Mouse (Mus musculus) midbrain, embryonic 14.5 days (tissue): ENCODE measurements around the gene Pah. TPM values are rescaled to one million over a fixed set of nuclear protein-coding genes. Genes with fewer than 3 reads are reported as not detected.

ENCODE experiments used
- ATAC-seq: fragments of 200-750 bp; cut with Nextera tagmentation; 2 replicates; pipeline ENCODE4 v1.8.0; 2017; ENCODE audit warnings: moderate number of reproducible peaks, moderate library complexity; ENCODE audit not compliant: low FRiP score, low TSS enrichment
- DNase-seq: peaks from one replicate; pipeline ENCODE4 v3.0.0-alpha.2; 2015
- H3K27ac ChIP-seq: fragments of 300-500 bp; sonication (generic); replicated peaks from 2 replicates; pipeline ENCODE4 v1.5.1; 2014; ENCODE audit warnings: mild to moderate bottlenecking, low read depth, low read length, moderate library complexity
- H3K27me3 ChIP-seq: fragments of 300-500 bp; sonication (generic); 2 replicates; pipeline ENCODE4 v1.6.1; 2014; ENCODE audit warnings: low read length, control low read depth, mixed read lengths; ENCODE audit not compliant: control insufficient read depth, insufficient read depth
- H3K36me3 ChIP-seq: fragments of 300-500 bp; sonication (generic); 2 replicates; pipeline ENCODE4 v1.6.1; 2014; ENCODE audit warnings: low read length, control low read depth; ENCODE audit not compliant: control insufficient read depth, insufficient read depth
- H3K4me1 ChIP-seq: fragments of 300-500 bp; sonication (generic); 2 replicates; pipeline ENCODE4 v1.6.1; 2014; ENCODE audit warnings: mild to moderate bottlenecking, antibody characterized with exemption, low read length, control low read depth; ENCODE audit not compliant: control insufficient read depth, insufficient read depth
- H3K4me2 ChIP-seq: fragments of 300-500 bp; sonication (generic); 2 replicates; pipeline ENCODE4 v1.6.1; 2014; ENCODE audit warnings: mild to moderate bottlenecking, low read length, moderate library complexity
- H3K4me3 ChIP-seq: fragments of 300-500 bp; sonication (generic); replicated peaks from 2 replicates; pipeline ENCODE4 v1.5.1; 2014; ENCODE audit warnings: low read depth, low read length
- H3K9ac ChIP-seq: fragments of 300-500 bp; sonication (generic); replicated peaks from 2 replicates; pipeline ENCODE4 v1.6.1; 2014; ENCODE audit warnings: mild to moderate bottlenecking, low read length, moderate library complexity
- H3K9me3 ChIP-seq: fragments of 300-500 bp; sonication (generic); 2 replicates; pipeline ENCODE4 v1.6.1; 2016; ENCODE audit warnings: low read length, control low read depth, mixed read lengths; ENCODE audit not compliant: control insufficient read depth
- WGBS: fragments of 180-500 bp; shearing (Covaris S2); extraction: QIAGEN DNeasy Blood & Tissue Kit; methylation state at CpG from one replicate; pipeline ENCODE4 v1.1.7; 2014; 5-methylcytosine and 5-hydroxymethylcytosine counted together
- polyA plus RNA-seq: library from polyadenylated mRNA; unstranded; fragments of >200 nt; fragmentation: Nextera tagmentation; extraction: Ambion mirVana; gene quantifications from 2 replicates; pipeline ENCODE4 v1.2.1, GENCODE M21; 2014

Pah gene
- polyA plus RNA-seq, 1 experiment from 2014 or later, result not detected

- WGBS, result 86% methylated on average over 4 of the region's 4 CpGs
- Histone ChIP-seq H3K4me2 (no peak overlapping the region), H3K36me3 (no peaks in the 10 kb centered on the region), H3K27me3 (no peaks in the 10 kb centered on the region), H3K4me1 (no peaks in the 10 kb centered on the region), H3K9ac (no peak overlapping the region), H3K9me3 (no peaks in the 10 kb centered on the region), H3K4me3 (no peak overlapping the region), H3K27ac (no peak overlapping the region)
- ATAC-seq (no peak), DNase-seq (no peak)
These were observed 50.9 kb downstream of the Pah start for GRCm38 (mm10) chr10:87572500-87572899.

GRCm38 (mm10) chr10:87586696-87587095 lies 65.1 kb downstream of the Pah start:
- Histone ChIP-seq H3K27ac (no peak overlapping the region), H3K27me3 (no peaks in the 10 kb centered on the region), H3K9me3 (peaks cover 4% of the 10 kb centered on the region; the same call in 1 of the 2 replicates), H3K4me3 (no peak overlapping the region), H3K4me1 (no peaks in the 10 kb centered on the region), H3K36me3 (no peaks in the 10 kb centered on the region), H3K9ac (no peak overlapping the region), H3K4me2 (no peak overlapping the region)
- WGBS, result 81% methylated on average over 1 of the region's 1 CpGs
- peak; percentile 16 for DNase-seq
- ATAC-seq, result no peak

GRCm38 (mm10) chr10:87593916-87594315 lies 72.3 kb downstream of the Pah start:
- Histone ChIP-seq H3K27ac (no peak overlapping the region), H3K4me3 (no peak overlapping the region), H3K9ac (no peak overlapping the region), H3K4me1 (no peaks in the 10 kb centered on the region), H3K4me2 (no peak overlapping the region), H3K9me3 (no peaks in the 10 kb centered on the region), H3K36me3 (no peaks in the 10 kb centered on the region), H3K27me3 (no peaks in the 10 kb centered on the region)
- no peak for DNase-seq
- 63% methylated on average over 2 of the region's 2 CpGs for WGBS
- ATAC-seq, result no peak

- H3K36me3 ChIP-seq, result no peaks in the 10 kb centered on the region
- no peak overlapping the region for H3K27ac ChIP-seq
- DNase-seq (peak; percentile 84), ATAC-seq (peak; percentile 50; the same call in 1 of the 2 replicates)
- no peak overlapping the region for H3K4me3 ChIP-seq
- 39% methylated on average over 5 of the region's 5 CpGs for WGBS
- no peak overlapping the region for H3K9ac ChIP-seq
- H3K4me2 ChIP-seq, result peak overlapping the region; percentile 21
- H3K9me3 ChIP-seq, result no peaks in the 10 kb centered on the region
- no peaks in the 10 kb centered on the region for H3K4me1 ChIP-seq
- no peaks in the 10 kb centered on the region for H3K27me3 ChIP-seq
These were observed 74.9 kb downstream of the Pah start for GRCm38 (mm10) chr10:87596361-87597074.

GRCm38 (mm10) chr10:87597075-87597677 lies 75.6 kb downstream of the Pah start:
- 51% methylated on average over 9 of the region's 9 CpGs for WGBS
- no peak overlapping the region for H3K4me3 ChIP-seq
- H3K9ac ChIP-seq, result no peak overlapping the region
- ATAC-seq (0 out of 2 replicates have a peak, but pooled peaks have one; percentile 40), DNase-seq (peak; percentile 44)
- no peaks in the 10 kb centered on the region for H3K9me3 ChIP-seq
- no peak overlapping the region for H3K27ac ChIP-seq
- H3K4me2 ChIP-seq, result peak overlapping the region; percentile 21
- no peaks in the 10 kb centered on the region for H3K36me3 ChIP-seq
- H3K4me1 ChIP-seq, result no peaks in the 10 kb centered on the region
- no peaks in the 10 kb centered on the region for H3K27me3 ChIP-seq

- Histone ChIP-seq H3K27ac (no peak overlapping the region), H3K4me1 (no peaks in the 10 kb centered on the region), H3K9ac (no peak overlapping the region), H3K27me3 (no peaks in the 10 kb centered on the region), H3K9me3 (no peaks in the 10 kb centered on the region), H3K4me2 (no peak overlapping the region), H3K36me3 (no peaks in the 10 kb centered on the region), H3K4me3 (no peak overlapping the region)
- WGBS, result 67% methylated on average over 1 of the region's 1 CpGs
- no peak for DNase-seq
- ATAC-seq, result no peak
These were observed 80.6 kb downstream of the Pah start for GRCm38 (mm10) chr10:87602151-87602550.

- WGBS, result 100% methylated on average over 1 of the region's 1 CpGs
- H3K4me3 ChIP-seq, result no peak overlapping the region
- no peaks in the 10 kb centered on the region for H3K36me3 ChIP-seq
- DNase-seq, result no peak
- no peak for ATAC-seq
- no peak overlapping the region for H3K9ac ChIP-seq
- no peak overlapping the region for H3K27ac ChIP-seq
- no peaks in the 10 kb centered on the region for H3K4me1 ChIP-seq
- no peaks in the 10 kb centered on the region for H3K27me3 ChIP-seq
- no peak overlapping the region for H3K4me2 ChIP-seq
- no peaks in the 10 kb centered on the region for H3K9me3 ChIP-seq
These were observed 103.6 kb downstream of the Pah start for GRCm38 (mm10) chr10:87625196-87625595.
